Mouse (Mus musculus) hindbrain, embryonic 11.5 days (tissue): ENCODE data around the gene Mtcl1. TPM values are rescaled to one million over a fixed set of nuclear protein-coding genes. Genes with fewer than 3 reads are reported as not detected.

Source experiments
- ATAC-seq: fragments of 200-750 bp; cut with Nextera tagmentation; 2 replicates; pipeline ENCODE4 v1.8.0; 2017; ENCODE audit warnings: mild to moderate bottlenecking, moderate TSS enrichment, moderate library complexity; ENCODE audit not compliant: low FRiP score
- DNase-seq: peaks from one replicate; pipeline ENCODE4 v3.0.0-alpha.2; 2015; ENCODE audit warnings: low spot score
- H3K27ac ChIP-seq: fragments of 300-500 bp; sonication (generic); 2 replicates; pipeline ENCODE4 v1.5.1; 2014; ENCODE audit warnings: mild to moderate bottlenecking, low read depth, low read length
- H3K27me3 ChIP-seq: fragments of 300-500 bp; sonication (generic); 2 replicates; pipeline ENCODE4 v1.6.1; 2014; ENCODE audit warnings: mild to moderate bottlenecking, low read length, moderate library complexity, mixed read lengths; ENCODE audit not compliant: control insufficient read depth, insufficient read depth
- H3K36me3 ChIP-seq: fragments of 300-500 bp; sonication (generic); 2 replicates; pipeline ENCODE4 v1.6.1; 2014; ENCODE audit warnings: mild to moderate bottlenecking, low read length, moderate library complexity, mixed read lengths; ENCODE audit not compliant: control insufficient read depth, insufficient read depth
- H3K4me1 ChIP-seq: fragments of 300-500 bp; sonication (generic); replicated peaks from 2 replicates; pipeline ENCODE4 v1.6.1; 2014; ENCODE audit warnings: low read length, mixed read lengths; ENCODE audit not compliant: control insufficient read depth, insufficient read depth
- H3K4me2 ChIP-seq: fragments of 300-500 bp; sonication (generic); replicated peaks from 2 replicates; pipeline ENCODE4 v1.6.1; 2014; ENCODE audit warnings: mild to moderate bottlenecking, low read depth, low read length
- H3K4me3 ChIP-seq: fragments of 300-500 bp; sonication (generic); 2 replicates; pipeline ENCODE4 v1.5.1; 2014; ENCODE audit warnings: low read depth, low read length
- H3K9ac ChIP-seq: fragments of 300-500 bp; sonication (generic); 2 replicates; pipeline ENCODE4 v1.6.1; 2014; ENCODE audit warnings: low read depth, low read length
- H3K9me3 ChIP-seq: fragments of 300-500 bp; sonication (generic); 2 replicates; pipeline ENCODE4 v1.6.1; 2016; ENCODE audit warnings: low read length; ENCODE audit not compliant: control insufficient read depth
- WGBS: fragments of 180-500 bp; shearing (Covaris S2); extraction: QIAGEN DNeasy Blood & Tissue Kit; methylation state at CpG from one replicate; pipeline ENCODE4 v1.1.7; 2014; 5-methylcytosine and 5-hydroxymethylcytosine counted together
- polyA plus RNA-seq: library from polyadenylated mRNA; unstranded; fragments of >200 nt; fragmentation: Nextera tagmentation; extraction: Ambion mirVana; gene quantifications from 2 replicates; pipeline ENCODE4 v1.2.1, GENCODE M21; 2014

Gene Mtcl1
- polyA plus RNA-seq, 1 experiment from 2014 or later, result 59.8 TPM

GRCm38 (mm10) chr17:66301906-66302305, 147.6 kb downstream of the Mtcl1 start:
- no peak for ATAC-seq
- Histone ChIP-seq H3K27me3 (no peaks in the 10 kb centered on the region), H3K4me3 (no peak overlapping the region), H3K9me3 (no peaks in the 10 kb centered on the region), H3K4me1 (no peaks in the 10 kb centered on the region), H3K27ac (no peak overlapping the region), H3K9ac (no peak overlapping the region), H3K36me3 (no peaks in the 10 kb centered on the region), H3K4me2 (no peak overlapping the region)
- DNase-seq, result no peak
- WGBS, result 87% methylated on average over 7 of the region's 7 CpGs

DNA sequence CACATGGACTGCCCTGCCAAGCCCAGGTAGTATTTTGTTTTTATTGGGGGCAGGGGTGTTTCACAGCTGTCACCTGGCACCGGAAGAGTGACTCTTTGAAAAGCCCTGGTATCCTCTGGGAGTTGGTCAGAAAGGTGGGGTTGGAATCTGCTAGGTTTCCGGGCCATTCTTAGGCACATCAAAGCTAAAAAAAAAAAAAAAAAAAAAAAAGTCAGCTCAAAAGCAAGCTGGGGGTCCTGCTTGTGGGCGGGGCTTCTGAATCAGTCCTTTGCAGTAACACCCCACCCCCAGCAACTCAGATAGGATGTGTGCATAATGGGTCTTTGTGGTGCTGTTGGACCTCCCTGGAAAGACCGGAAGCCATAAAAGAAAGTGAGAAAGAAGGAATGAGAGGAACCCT, 148.3 kb downstream of the Mtcl1 start:
- Histone ChIP-seq H3K4me2 (no peak overlapping the region), H3K9ac (no peak overlapping the region), H3K27ac (no peak overlapping the region), H3K27me3 (no peaks in the 10 kb centered on the region), H3K36me3 (no peaks in the 10 kb centered on the region), H3K4me3 (no peak overlapping the region), H3K4me1 (no peaks in the 10 kb centered on the region), H3K9me3 (no peaks in the 10 kb centered on the region)
- WGBS, result 76% methylated on average over 4 of the region's 4 CpGs
- no peak for ATAC-seq
- no peak for DNase-seq

DNA sequence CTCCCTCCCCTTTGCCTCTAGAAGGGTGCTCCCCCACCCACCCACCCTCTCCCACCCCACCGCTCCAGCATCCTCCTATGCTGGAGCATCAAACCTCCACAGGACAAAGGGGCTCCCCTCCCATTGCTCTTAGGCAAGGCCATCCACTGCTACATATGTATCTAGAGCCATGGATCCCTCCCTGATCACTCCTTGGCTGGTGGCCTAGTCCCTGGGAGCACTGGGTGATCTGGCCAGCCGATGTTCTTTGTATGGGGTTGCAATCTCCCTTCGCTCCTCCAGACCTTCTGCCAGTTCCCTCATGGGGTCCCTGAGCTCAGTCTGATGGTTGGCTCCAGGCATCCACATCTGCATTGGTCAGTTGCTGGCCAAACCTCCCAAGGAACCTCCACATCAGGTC, 151.8 kb downstream of the Mtcl1 start:
- DNase-seq, result no peak
- Histone ChIP-seq H3K4me1 (no peaks in the 10 kb centered on the region), H3K9me3 (no peaks in the 10 kb centered on the region), H3K9ac (no peak overlapping the region), H3K27me3 (no peaks in the 10 kb centered on the region), H3K27ac (no peak overlapping the region), H3K36me3 (no peaks in the 10 kb centered on the region), H3K4me2 (no peak overlapping the region), H3K4me3 (no peak overlapping the region)
- 91% methylated on average over 3 of the region's 3 CpGs for WGBS
- ATAC-seq, result no peak

DNA sequence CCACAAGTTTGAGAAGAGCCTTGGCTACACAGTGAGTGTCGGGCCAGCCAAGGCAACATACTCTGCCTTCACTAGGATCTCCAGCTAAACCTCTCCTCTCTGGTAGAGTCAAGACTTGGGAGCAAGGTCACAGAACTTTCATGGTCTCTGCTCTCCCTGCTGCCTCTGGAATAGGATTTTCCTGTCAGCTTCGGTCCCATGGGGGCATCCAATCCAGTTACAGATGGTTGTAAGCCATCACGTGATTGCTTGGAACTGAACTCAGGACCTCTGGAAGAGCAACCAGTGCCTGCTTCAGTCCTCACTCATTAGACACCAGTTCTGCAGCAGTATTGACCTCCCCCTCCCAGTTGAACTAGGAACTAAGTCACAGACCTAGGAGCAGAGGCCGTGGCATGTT, 156.0 kb downstream of the Mtcl1 start:
- H3K27me3 ChIP-seq, result no peaks in the 10 kb centered on the region
- whole genome bisulfite sequencing, result 92% methylated on average over 4 of the region's 4 CpGs

DNA sequence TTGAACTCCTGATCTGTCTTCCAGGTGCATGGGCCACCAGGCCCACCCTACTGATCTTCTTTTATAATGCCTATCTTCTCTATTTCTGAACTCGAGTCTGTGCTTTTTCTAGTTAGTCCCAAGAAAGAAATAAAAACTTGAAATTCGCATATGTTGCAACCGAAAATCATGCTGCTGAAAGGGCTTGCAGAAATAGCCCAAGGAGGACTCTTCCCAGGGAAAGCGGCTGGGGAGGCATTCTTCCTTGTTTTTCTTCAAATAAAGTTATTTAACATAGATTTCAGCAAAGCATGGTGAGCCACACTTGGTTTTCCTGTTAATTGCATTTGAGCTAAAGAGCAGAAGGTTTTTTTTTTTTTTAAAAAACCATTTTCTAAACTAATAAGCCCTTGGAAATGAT, 159.7 kb downstream of the Mtcl1 start:
- no peaks in the 10 kb centered on the region for H3K9me3 ChIP-seq
- ATAC-seq, result no peak
- WGBS, result 88% methylated on average over 4 of the region's 4 CpGs
- H3K27me3 ChIP-seq, result no peaks in the 10 kb centered on the region
- no peak overlapping the region for H3K4me2 ChIP-seq
- DNase-seq, result no peak
- H3K9ac ChIP-seq, result no peak overlapping the region
- no peak overlapping the region for H3K27ac ChIP-seq
- H3K4me3 ChIP-seq, result no peak overlapping the region
- H3K4me1 ChIP-seq, result no peaks in the 10 kb centered on the region
- H3K36me3 ChIP-seq, result no peaks in the 10 kb centered on the region

More for the DNA sequence above, 156.0 kb downstream of the Mtcl1 start:
- Histone ChIP-seq H3K9me3 (no peaks in the 10 kb centered on the region), H3K4me3 (no peak overlapping the region), H3K4me2 (no peak overlapping the region), H3K36me3 (no peaks in the 10 kb centered on the region), H3K27ac (no peak overlapping the region), H3K9ac (no peak overlapping the region), H3K4me1 (no peaks in the 10 kb centered on the region)
- DNase-seq (no peak), ATAC-seq (no peak)

Other genes starting within 250 kb of the Mtcl1 start
- gene Rab12, start 70.0 kb upstream of the Mtcl1 start, polyA plus RNA-seq, result 44.1 and 45.2 TPM in 2 replicates
- gene Themis3, start 144.9 kb upstream of the Mtcl1 start, polyA plus RNA-seq, result 0.11 TPM in 1 of 2 replicates, not detected in the other